ENCODE assay signal across 29 mouse cellular contexts in genomic region chr13:120168301-120168700, GRCm38 (mm10). TPM values are rescaled to one million over a fixed set of nuclear protein-coding genes. Genes with fewer than 3 reads are reported as not detected.
DNase-seq lines count a peak whose midpoint lies in the region; ATAC-seq and TF ChIP-seq lines count a peak whose summit lies in the region.
"Not testable (repeated sequence)": the region's sequence is repeated elsewhere in the genome, so short reads cannot be mapped to it uniquely, and the experiment has no call there.
"Had no signal": no experiment of that assay in that cellular context is flagged by ENCODE, and none has a peak within 500 bp of the region (broad histone marks: within the 10 kb centered on the region; RNA-seq: fewer than 3 reads in every experiment).

No protein-coding gene starts in this region.

- TF ChIP-seq CTCF in CH12.LX (conservative IDR thresholded peaks at IDR 0.05 in 1 of 2, IDR thresholded peaks at IDR 0.05 in 1 of 2; ENCODE audit: low read depth in 2 of 2, low read length in 2 of 2) = peak in 1 of 2 experiments; percentile 47; a peak in 2 of 4 replicates

- H3K4me1 ChIP-seq in CH12.LX (ENCODE audit: control insufficient read depth in 1 of 2, insufficient read depth in 2 of 2) = not testable (repeated sequence)

- H3K4me2 ChIP-seq in CH12.LX (ENCODE audit: insufficient read depth, low read depth, poor library complexity, severe bottlenecking) = not testable (repeated sequence)

- not testable (repeated sequence) for H3K36me3 ChIP-seq in CH12.LX (replicated peaks in 1 of 2; ENCODE audit: control insufficient read depth in 1 of 2, insufficient read depth in 1 of 2, low read length in 1 of 2)

- TF ChIP-seq EP300 in CH12.LX (IDR thresholded peaks at IDR 0.05; ENCODE audit: low read length) = not testable (repeated sequence)

- H3K27ac ChIP-seq in CH12.LX (ENCODE audit: insufficient read depth, low read depth) = not testable (repeated sequence)

- dilution Hi-C loops in CH12.LX (cut with MboI; ENCODE audit: extremely low pct_ligation_motif_present, extremely low pct_unique_long_range_greater_than_20kb, low sequenced_read_pairs) = not testable (repeated sequence)

- not testable (repeated sequence) for TF ChIP-seq POLR2A in CH12.LX (IDR thresholded peaks at IDR 0.05; ENCODE audit: low read depth, low read length)

- H3K9me3 ChIP-seq in CH12.LX (replicated peaks; ENCODE audit: low read length) = not testable (repeated sequence)

- not testable (repeated sequence) for H3K79me2 ChIP-seq in CH12.LX (replicated peaks; ENCODE audit: control insufficient read depth, extremely low read depth, insufficient read depth, poor library complexity, severe bottlenecking)

- peak; percentile 35 for TF ChIP-seq RAD21 in CH12.LX (IDR thresholded peaks at IDR 0.05; ENCODE audit: low read depth, low read length)

- H3K9ac ChIP-seq in CH12.LX (ENCODE audit: insufficient read depth, low read depth) = peak overlapping the region; percentile 60; the same call in 1 of the 2 replicates

- not testable (repeated sequence) for H3K27me3 ChIP-seq in CH12.LX (replicated peaks)

- DNase-seq in CH12.LX (ENCODE audit: extremely low read depth) = peak; percentile 63
- DNase-seq in adrenal gland, adult 8-10 months = peak; percentile 18
- DNase-seq in cerebellum, adult 9-10 months = peak; percentile 5
- DNase-seq in kidney, adult 9 months = peak; percentile 43
- peak; percentile 42 for DNase-seq in testis, postnatal 10 days (ENCODE audit: low spot score)

- in situ Hi-C loops in CH12.LX (cut with MboI; ENCODE audit: low pct_ligation_motif_present, low pct_unique_long_range_greater_than_20kb, low sequenced_read_pairs) = not testable (repeated sequence)

- H3K4me3 ChIP-seq in CH12.LX (replicated peaks in 1 of 3; ENCODE audit: low read depth in 2 of 3, low read length in 2 of 3, poor library complexity in 1 of 3) = not testable (repeated sequence)

- peak; percentile 48 to 62 for ATAC-seq in hematopoietic stem cell, adult 5-6 weeks (replicated peaks in 1 of 2; ENCODE audit: insufficient read depth in 1 of 2, low FRiP score in 2 of 2, low TSS enrichment in 1 of 2, low read depth in 1 of 2, poor library complexity in 2 of 2, severe bottlenecking in 2 of 2)
- ATAC-seq in megakaryocyte, adult 5-6 weeks (ENCODE audit: poor library complexity, severe bottlenecking) = peak; percentile 73

TF ChIP-seq in CH12.LX, 34 proteins besides CTCF, POLR2A, EP300 and RAD21:
- TF ChIP-seq SMC3 (IDR thresholded peaks at IDR 0.05; ENCODE audit: low read depth, low read length) = peak; percentile 49
TF ChIP-seq in CH12.LX: peak in this region for 1; not testable (repeated sequence) for 33.

RNA-seq across cellular contexts. Expression of gene Gm21818, which starts 3.9 kb away (rescaled TPM):
- total RNA-seq in CH12.LX (2012; rRNA removed) (0.38 and 0.42 TPM in 2 replicates), CH12.LX (2014; rRNA removed) (0.64 and 1.3 TPM in 2 replicates)
- 0.50 and 0.79 TPM in 2 replicates for polyA plus RNA-seq in CH12.LX (2012; ENCODE audit: insufficient read length, low read depth)
- total RNA-seq in adrenal gland, adult 8-10 months (2022) = not detected
- total RNA-seq in hematopoietic stem cell, adult 5-6 weeks (2017) = not detected in 2 replicates
- total RNA-seq in megakaryocyte, adult 5-6 weeks (2015) = not detected in 2 replicates
- total RNA-seq in megakaryocyte, adult 5-6 weeks (2017) = not detected in 2 replicates
- total RNA-seq: adrenal gland, postnatal 4 days; gastrocnemius, adult 2 months; gastrocnemius, postnatal 4 days; heart, postnatal 36 days; layer of hippocampus, postnatal 10 days; left cerebral cortex, adult 2 months; left cerebral cortex, postnatal 36 days; midbrain, postnatal 0 days had no signal
- polyA plus RNA-seq: embryonic facial prominence, embryonic 15.5 days; forebrain, embryonic 14.5 days; frontal cortex, adult 2 months; heart, embryonic 15.5 days; hindbrain, embryonic 14.5 days; inflammation-experienced regulatory T-cells, adult 6 months; kidney, embryonic 16.5 days; limb, embryonic 14.5 days; liver, embryonic 14.5 days; lung, embryonic 15.5 days; midbrain, embryonic 11.5 days; midbrain, postnatal 0 days; neural tube, embryonic 14.5 days; stomach, embryonic 16.5 days; thymus, adult 2 months had no signal

RNA-seq across cellular contexts. Expression of gene Gm20767, which starts 28.3 kb away (rescaled TPM):
- total RNA-seq in CH12.LX (2012; rRNA removed) (65.7 and 102 TPM in 2 replicates), CH12.LX (2014; rRNA removed) (2.1 and 5.1 TPM in 2 replicates)
- polyA plus RNA-seq in CH12.LX (2012; ENCODE audit: insufficient read length, low read depth) = 4.8 and 8.4 TPM in 2 replicates
- not detected for total RNA-seq in adrenal gland, adult 8-10 months (2022)
- total RNA-seq in hematopoietic stem cell, adult 5-6 weeks (2017) = not detected in 2 replicates
- not detected in 2 replicates for total RNA-seq in megakaryocyte, adult 5-6 weeks (2015)
- total RNA-seq in megakaryocyte, adult 5-6 weeks (2017) = not detected in 2 replicates
- total RNA-seq: adrenal gland, postnatal 4 days; gastrocnemius, adult 2 months; gastrocnemius, postnatal 4 days; heart, postnatal 36 days; layer of hippocampus, postnatal 10 days; left cerebral cortex, adult 2 months; left cerebral cortex, postnatal 36 days; midbrain, postnatal 0 days had no signal
- polyA plus RNA-seq: embryonic facial prominence, embryonic 15.5 days; forebrain, embryonic 14.5 days; frontal cortex, adult 2 months; heart, embryonic 15.5 days; hindbrain, embryonic 14.5 days; inflammation-experienced regulatory T-cells, adult 6 months; kidney, embryonic 16.5 days; limb, embryonic 14.5 days; liver, embryonic 14.5 days; lung, embryonic 15.5 days; midbrain, embryonic 11.5 days; midbrain, postnatal 0 days; neural tube, embryonic 14.5 days; stomach, embryonic 16.5 days; thymus, adult 2 months had no signal

RNA-seq across cellular contexts. Expression of gene Gm21762, which starts 47.4 kb away (rescaled TPM):
- total RNA-seq in CH12.LX (2012; rRNA removed) (1.4 and 2.4 TPM in 2 replicates), CH12.LX (2014; rRNA removed) (20.0 and 20.3 TPM in 2 replicates)
- 11.1 and 16.4 TPM in 2 replicates for polyA plus RNA-seq in CH12.LX (2012; ENCODE audit: insufficient read length, low read depth)
- not detected for total RNA-seq in adrenal gland, adult 8-10 months (2022)
- total RNA-seq in hematopoietic stem cell, adult 5-6 weeks (2017) = 2.6 TPM in 1 of 2 replicates, not detected in the other
- 0.58 and 1.4 TPM in 2 replicates for total RNA-seq in megakaryocyte, adult 5-6 weeks (2015)
- total RNA-seq in megakaryocyte, adult 5-6 weeks (2017) = 1.7 and 3.3 TPM in 2 replicates
- total RNA-seq: adrenal gland, postnatal 4 days; gastrocnemius, adult 2 months; gastrocnemius, postnatal 4 days; heart, postnatal 36 days; layer of hippocampus, postnatal 10 days; left cerebral cortex, adult 2 months; left cerebral cortex, postnatal 36 days; midbrain, postnatal 0 days had no signal
- polyA plus RNA-seq: embryonic facial prominence, embryonic 15.5 days; forebrain, embryonic 14.5 days; frontal cortex, adult 2 months; heart, embryonic 15.5 days; hindbrain, embryonic 14.5 days; inflammation-experienced regulatory T-cells, adult 6 months; kidney, embryonic 16.5 days; limb, embryonic 14.5 days; liver, embryonic 14.5 days; lung, embryonic 15.5 days; midbrain, embryonic 11.5 days; midbrain, postnatal 0 days; neural tube, embryonic 14.5 days; stomach, embryonic 16.5 days had no signal

Comparison
In these comparisons a context has a peak if more than half of its experiments do, and no peak if none do; other contexts are left out.
1. DNase-seq: peak in every context shown above with its lines; median percentile 63 in CH12.LX; 43 in kidney, adult 9 months; 42 in testis, postnatal 10 days; 18 in adrenal gland, adult 8-10 months; 5 in cerebellum, adult 9-10 months.